Comparison of ENCODE assay signal across 20 mouse cellular contexts in the genomic region with DNA sequence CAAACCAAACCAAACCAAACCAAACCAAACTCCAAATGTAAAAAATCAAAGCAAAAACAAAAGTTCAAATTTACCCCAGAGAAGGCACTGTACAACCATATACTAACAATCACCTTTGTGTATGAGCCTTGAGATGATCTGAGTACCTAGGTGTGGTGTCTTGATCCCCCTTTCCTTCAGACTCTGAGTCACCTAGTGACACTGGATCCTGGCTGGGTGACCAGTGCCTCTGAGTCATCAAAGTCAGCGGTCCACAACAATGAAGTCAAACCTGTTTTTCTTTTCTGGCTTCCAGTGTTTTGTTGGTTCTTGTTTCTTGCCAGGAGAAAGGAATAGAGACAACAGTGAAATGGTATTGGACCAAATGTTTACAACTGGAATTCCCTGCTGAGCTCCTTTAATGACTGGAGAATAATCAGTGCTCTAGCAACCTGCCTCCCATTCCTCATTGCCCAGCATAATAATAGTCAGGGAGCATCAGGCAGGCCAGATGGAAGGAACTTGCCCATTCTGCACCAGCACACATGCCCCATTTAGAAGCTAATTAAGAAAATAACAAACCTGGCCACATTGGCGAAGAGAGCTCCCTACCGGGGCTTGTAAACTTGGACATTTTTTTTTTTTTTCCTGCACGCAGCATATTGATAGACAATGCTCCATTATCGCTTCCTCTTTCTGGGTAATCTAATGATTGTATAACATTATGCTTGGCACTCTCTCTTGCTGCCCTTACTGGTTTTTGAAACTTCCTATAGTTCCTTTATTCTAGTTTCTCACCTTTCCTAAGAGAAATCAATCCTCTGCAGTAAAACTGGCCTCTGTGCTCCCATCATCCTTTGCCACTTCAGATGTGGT. TPM values are rescaled to one million over a fixed set of nuclear protein-coding genes. Genes with fewer than 3 reads are reported as not detected.
A peak's percentile ranks its signal among the peaks of the same experiment; 100 is the strongest.
DNase-seq lines count a peak whose midpoint lies in the region; ATAC-seq lines count a peak whose summit lies in the region.
"Had no signal": no experiment of that assay in that cellular context is flagged by ENCODE, and none has a peak within 500 bp of the region (broad histone marks: within the 10 kb centered on the region; RNA-seq: fewer than 3 reads in every experiment).

No protein-coding gene starts in this region.

- no peak overlapping the region for H3K4me2 ChIP-seq in hindbrain, embryonic 16.5 days (ENCODE audit: low read length)
- no peak overlapping the region for H3K4me2 ChIP-seq in hindbrain, embryonic 11.5 days (replicated peaks; ENCODE audit: low read depth, low read length)
- H3K4me2 ChIP-seq: heart, embryonic 13.5 days; hindbrain, embryonic 14.5 days; liver, embryonic 11.5 days; lung, embryonic 15.5 days had no signal

- ATAC-seq in hindbrain, embryonic 16.5 days: 0 out of 2 replicates have a peak, but pooled peaks have one; percentile 48
- no peak for ATAC-seq in hindbrain, embryonic 11.5 days (ENCODE audit: low FRiP score)
- ATAC-seq: CD4-positive, CD25-positive, alpha-beta regulatory T cell, adult 4 months had no signal

- H3K4me1 ChIP-seq in hindbrain, embryonic 16.5 days (ENCODE audit: control insufficient read depth, insufficient read depth, low read depth, low read length): no peaks in the 10 kb centered on the region
- no peaks in the 10 kb centered on the region for H3K4me1 ChIP-seq in hindbrain, embryonic 11.5 days (replicated peaks; ENCODE audit: control insufficient read depth, insufficient read depth, low read length)
- H3K4me1 ChIP-seq: embryonic facial prominence, embryonic 10.5 days; lung, embryonic 15.5 days had no signal

- DNase-seq in hindbrain, embryonic 11.5 days (ENCODE audit: low spot score): no peak
- DNase-seq in 3T3-L1 (ENCODE audit: low read depth, low spot score): peak; percentile 47
- peak; percentile 89 for DNase-seq in brain, adult 2 months (ENCODE audit: low read depth, low spot score)
- peak; percentile 43 to 53 for DNase-seq in cerebellum, postnatal 14 days
- no peak for DNase-seq in heart, postnatal 4 days
- DNase-seq in spleen, postnatal 4 days (ENCODE audit: low spot score in 2 of 2): no peak
- DNase-seq in left cerebral cortex, postnatal 14 days (ENCODE audit: low spot score in 2 of 2): no peak
- DNase-seq: gastrocnemius, postnatal 10 days; kidney, adult 8-10 months; thymus, postnatal 14 days had no signal

- H3K27me3 ChIP-seq in hindbrain, embryonic 16.5 days (replicated peaks; ENCODE audit: control insufficient read depth, insufficient read depth, low read length): no peaks in the 10 kb centered on the region
- no peaks in the 10 kb centered on the region for H3K27me3 ChIP-seq in hindbrain, embryonic 11.5 days (ENCODE audit: control insufficient read depth, insufficient read depth, low read length)
- H3K27me3 ChIP-seq: heart, embryonic 13.5 days; lung, embryonic 15.5 days; megakaryocyte, embryonic 14.5 days had no signal

- intact Hi-C loops in left cerebral cortex, postnatal 14 days (cut with DNase I): no loop called here

- H3K36me3 ChIP-seq in hindbrain, embryonic 16.5 days (ENCODE audit: control insufficient read depth, insufficient read depth, low read length): no peaks in the 10 kb centered on the region
- H3K36me3 ChIP-seq in hindbrain, embryonic 11.5 days (ENCODE audit: control insufficient read depth, insufficient read depth, low read length): no peaks in the 10 kb centered on the region
- H3K36me3 ChIP-seq: embryonic facial prominence, embryonic 10.5 days; heart, embryonic 13.5 days; lung, embryonic 15.5 days had no signal

- WGBS in hindbrain, embryonic 16.5 days: 44% methylated on average over 5 of the region's 5 CpGs
- 83% methylated on average over 5 of the region's 5 CpGs for WGBS in hindbrain, embryonic 11.5 days

- H3K27ac ChIP-seq in hindbrain, embryonic 16.5 days (ENCODE audit: low read depth, low read length): no peak overlapping the region
- H3K27ac ChIP-seq in hindbrain, embryonic 11.5 days (ENCODE audit: low read depth, low read length): no peak overlapping the region
- H3K27ac ChIP-seq: embryonic facial prominence, embryonic 10.5 days; heart, embryonic 13.5 days; hindbrain, embryonic 14.5 days; lung, embryonic 15.5 days had no signal

- H3K9ac ChIP-seq in hindbrain, embryonic 16.5 days (ENCODE audit: low read depth, low read length): no peak overlapping the region
- H3K9ac ChIP-seq in hindbrain, embryonic 11.5 days (ENCODE audit: low read depth, low read length): no peak overlapping the region
- H3K9ac ChIP-seq: heart, embryonic 13.5 days; hindbrain, embryonic 14.5 days; lung, embryonic 15.5 days had no signal

- no peaks in the 10 kb centered on the region for H3K9me3 ChIP-seq in hindbrain, embryonic 16.5 days (ENCODE audit: control insufficient read depth, low read length)
- H3K9me3 ChIP-seq in hindbrain, embryonic 11.5 days (ENCODE audit: control insufficient read depth, low read length): no peaks in the 10 kb centered on the region
- H3K9me3 ChIP-seq: embryonic facial prominence, embryonic 10.5 days; heart, embryonic 13.5 days; lung, embryonic 15.5 days had no signal

- no peak overlapping the region for H3K4me3 ChIP-seq in hindbrain, embryonic 16.5 days (ENCODE audit: low read length)
- H3K4me3 ChIP-seq in hindbrain, embryonic 11.5 days (ENCODE audit: low read depth, low read length): no peak overlapping the region
- H3K4me3 ChIP-seq: embryonic facial prominence, embryonic 10.5 days; heart, embryonic 13.5 days; lung, embryonic 15.5 days; megakaryocyte, embryonic 14.5 days had no signal

RNA-seq across cellular contexts. Expression of gene Gm14862, which starts 15.7 kb away (rescaled TPM):
- not detected in 2 replicates for polyA plus RNA-seq in hindbrain, embryonic 16.5 days (2015; fragmentation: Nextera tagmentation; extraction: Ambion mirVana)
- polyA plus RNA-seq in hindbrain, embryonic 11.5 days (2014; fragmentation: Nextera tagmentation; extraction: Ambion mirVana): 0.25 TPM in 1 of 2 replicates, not detected in the other
- total RNA-seq in heart, postnatal 4 days (2021): not detected
- total RNA-seq in left cerebral cortex, postnatal 14 days (2021): not detected
- total RNA-seq: gastrocnemius, postnatal 10 days; layer of hippocampus, adult 8-10 months; left cerebral cortex, postnatal 25 days had no signal
- polyA plus RNA-seq: embryonic facial prominence, embryonic 10.5 days; hindbrain, embryonic 14.5 days; lung, embryonic 15.5 days had no signal

RNA-seq across cellular contexts. Expression of gene Xk, which starts 31.6 kb away (rescaled TPM):
- 5.7 TPM in 2 replicates for polyA plus RNA-seq in hindbrain, embryonic 16.5 days (2015; fragmentation: Nextera tagmentation; extraction: Ambion mirVana)
- polyA plus RNA-seq in hindbrain, embryonic 11.5 days (2014; fragmentation: Nextera tagmentation; extraction: Ambion mirVana): 2.6 and 3.1 TPM in 2 replicates
- 1 to 10 TPM; 4.6 to 4.9 TPM for total RNA-seq in heart, postnatal 4 days (2021)
- total RNA-seq in left cerebral cortex, postnatal 14 days (2021): 10 to 100 TPM; 12.1 to 12.6 TPM

RNA-seq across cellular contexts. Expression of gene Lancl3, which starts 41.3 kb away (rescaled TPM):
- 4.9 and 5.2 TPM in 2 replicates for polyA plus RNA-seq in hindbrain, embryonic 16.5 days (2015; fragmentation: Nextera tagmentation; extraction: Ambion mirVana)
- 0.73 and 1.0 TPM in 2 replicates for polyA plus RNA-seq in hindbrain, embryonic 11.5 days (2014; fragmentation: Nextera tagmentation; extraction: Ambion mirVana)
- 1 to 10 TPM; 4.0 to 5.7 TPM for total RNA-seq in heart, postnatal 4 days (2021)
- 1 to 10 TPM; 4.7 to 5.5 TPM for total RNA-seq in left cerebral cortex, postnatal 14 days (2021)

RNA-seq across cellular contexts. Expression of gene H2al1m, which starts 42.6 kb away (rescaled TPM):
- polyA plus RNA-seq in hindbrain, embryonic 16.5 days (2015; fragmentation: Nextera tagmentation; extraction: Ambion mirVana): 0.43 TPM in 1 of 2 replicates, not detected in the other
- not detected in 2 replicates for polyA plus RNA-seq in hindbrain, embryonic 11.5 days (2014; fragmentation: Nextera tagmentation; extraction: Ambion mirVana)
- total RNA-seq in heart, postnatal 4 days (2021): 1 to 10 TPM in 1 of 2 experiments, under 1 TPM in 1; 0.76 to 1.1 TPM
- not detected for total RNA-seq in left cerebral cortex, postnatal 14 days (2021)
- total RNA-seq: gastrocnemius, postnatal 10 days; left cerebral cortex, postnatal 25 days had no signal
- polyA plus RNA-seq: embryonic facial prominence, embryonic 10.5 days; hindbrain, embryonic 14.5 days; lung, embryonic 15.5 days had no signal

Comparison
In these comparisons a context has a peak if more than half of its experiments do, and no peak if none do; other contexts are left out.
1. DNase-seq: peak in 3T3-L1 (single experiment), brain, adult 2 months (single experiment) and cerebellum, postnatal 14 days (2 of 2); none in hindbrain, embryonic 11.5 days (single experiment), heart, postnatal 4 days (single experiment), spleen, postnatal 4 days (0 of 2) and left cerebral cortex, postnatal 14 days (0 of 2).